Mouse (Mus musculus) bone marrow, adult 2 months (tissue): Measurements from ENCODE around the gene Rnft2.

Experiments
- CTCF ChIP-seq: fragments of 200-500 bp; IDR thresholded peaks from 2 replicates; pipeline ENCODE4 v1.5.1; 2011; ENCODE audit warnings: low read length, control low read depth; ENCODE audit not compliant: control insufficient read depth, insufficient read depth
- POLR2A ChIP-seq: fragments of 200-500 bp; IDR thresholded peaks from 2 replicates; pipeline ENCODE4 v1.6.1; 2011; ENCODE audit warnings: low read depth, mild to moderate bottlenecking, control low read depth, low read length, borderline replicate concordance; ENCODE audit not compliant: control insufficient read depth

DNA sequence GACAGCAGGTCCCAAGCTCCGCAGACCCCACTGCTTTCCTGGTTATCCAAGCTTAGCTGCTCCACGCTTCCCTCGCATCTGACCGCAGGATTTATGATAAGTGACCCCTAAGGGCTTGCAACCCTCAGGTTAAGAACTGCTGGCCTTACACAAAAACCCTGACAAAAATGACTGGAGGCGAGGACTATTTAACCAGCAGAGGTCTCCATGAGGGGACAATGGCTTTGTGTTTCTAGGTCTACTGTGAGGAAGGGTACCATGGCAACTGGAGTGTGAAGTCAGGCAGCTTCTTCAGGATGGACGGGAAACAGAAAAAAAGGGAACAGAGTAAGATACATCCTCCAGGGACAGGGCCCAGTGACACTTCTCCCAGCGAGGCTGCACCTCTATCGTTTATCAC, 39.1 kb downstream of the Rnft2 start:
- no peak for TF ChIP-seq POLR2A
- TF ChIP-seq CTCF, result no peak
